Mouse (Mus musculus): Measurements from ENCODE around the gene Vmn1r236. TPM values are rescaled to one million over a fixed set of nuclear protein-coding genes. Genes with fewer than 3 reads are reported as not detected.

The Vmn1r236 gene
- not detected in 2 replicates for polyA plus RNA-seq (2012; rRNA removed)

- no peak for DNase-seq (ENCODE audit: low read depth in 1 of 2, low spot score in 2 of 2)
- no peak within 1 kb of the TSS for H3K4me3 ChIP-seq (ENCODE audit: extremely low read depth, insufficient read depth, insufficient read length)
- TF ChIP-seq POLR2A (IDR thresholded peaks at IDR 0.05; ENCODE audit: low read depth, low read length) = no peak
- TF ChIP-seq CTCF (IDR thresholded peaks at IDR 0.05; ENCODE audit: extremely low read depth, insufficient read depth, insufficient read length, insufficient replicate concordance) = no peak
- no peak within 1 kb of the TSS for H3K27ac ChIP-seq (ENCODE audit: insufficient read depth, low read length)
- no peaks in the 10 kb centered on the region for H3K4me1 ChIP-seq (ENCODE audit: control insufficient read depth, insufficient read depth, insufficient read length)
- 78% methylated on average over 3 of the region's 3 CpGs for WGBS
- H3K36me3 ChIP-seq (ENCODE audit: control insufficient read depth, insufficient read depth, low read length) = no peaks in the 10 kb centered on the region
- no peaks in the 10 kb centered on the region; the same call in 1 of the 2 replicates for H3K27me3 ChIP-seq (ENCODE audit: control insufficient read depth, insufficient read depth, low read length)
These were observed at the start of gene Vmn1r236 for GRCm38 (mm10) chr17:21282642-21283041. Vmn1r236 (plus strand) TSS chr17:21282942.

GRCm38 (mm10) chr17:21256111-21256510 lies 26.6 kb upstream of the Vmn1r236 start, which contains the start of gene Vmn1r235:
Vmn1r235 (plus strand) TSS chr17:21256411.
- H3K27me3 ChIP-seq (ENCODE audit: control insufficient read depth, insufficient read depth, low read length) = no peaks in the 10 kb centered on the region
- no peaks in the 10 kb centered on the region for H3K4me1 ChIP-seq (ENCODE audit: control insufficient read depth, insufficient read depth, insufficient read length)
- H3K4me3 ChIP-seq (ENCODE audit: extremely low read depth, insufficient read depth, insufficient read length) = no peak within 1 kb of the TSS
- TF ChIP-seq POLR2A (IDR thresholded peaks at IDR 0.05; ENCODE audit: low read depth, low read length) (no peak), CTCF (IDR thresholded peaks at IDR 0.05; ENCODE audit: extremely low read depth, insufficient read depth, insufficient read length, insufficient replicate concordance) (no peak)
- no peak within 1 kb of the TSS for H3K27ac ChIP-seq (ENCODE audit: insufficient read depth, low read length)
- DNase-seq (ENCODE audit: low read depth in 1 of 2, low spot score in 2 of 2) = no peak
- no peaks in the 10 kb centered on the region for H3K36me3 ChIP-seq (ENCODE audit: control insufficient read depth, insufficient read depth, low read length)

- DNase-seq (ENCODE audit: low read depth in 1 of 2, low spot score in 2 of 2) = peak; percentile 22 to 47
- Histone ChIP-seq H3K36me3 (ENCODE audit: control insufficient read depth, insufficient read depth, low read length) (no peaks in the 10 kb centered on the region), H3K27ac (ENCODE audit: insufficient read depth, low read length) (no peak overlapping the region), H3K4me1 (ENCODE audit: control insufficient read depth, insufficient read depth, insufficient read length) (no peaks in the 10 kb centered on the region), H3K27me3 (ENCODE audit: control insufficient read depth, insufficient read depth, low read length) (no peaks in the 10 kb centered on the region), H3K4me3 (ENCODE audit: extremely low read depth, insufficient read depth, insufficient read length) (no peak overlapping the region)
- 11% methylated on average over 4 of the region's 4 CpGs for WGBS
- no peak for TF ChIP-seq CTCF (IDR thresholded peaks at IDR 0.05; ENCODE audit: extremely low read depth, insufficient read depth, insufficient read length, insufficient replicate concordance)
- no peak for TF ChIP-seq POLR2A (IDR thresholded peaks at IDR 0.05; ENCODE audit: low read depth, low read length)
These were observed 10.6 kb upstream of the Vmn1r236 start for GRCm38 (mm10) chr17:21272103-21272502.

- Histone ChIP-seq H3K4me3 (ENCODE audit: extremely low read depth, insufficient read depth, insufficient read length) (no peak overlapping the region), H3K27me3 (ENCODE audit: control insufficient read depth, insufficient read depth, low read length) (no peaks in the 10 kb centered on the region; the same call in 1 of the 2 replicates), H3K27ac (ENCODE audit: insufficient read depth, low read length) (no peak overlapping the region), H3K36me3 (ENCODE audit: control insufficient read depth, insufficient read depth, low read length) (no peaks in the 10 kb centered on the region), H3K4me1 (ENCODE audit: control insufficient read depth, insufficient read depth, insufficient read length) (no peaks in the 10 kb centered on the region)
- TF ChIP-seq CTCF (IDR thresholded peaks at IDR 0.05; ENCODE audit: extremely low read depth, insufficient read depth, insufficient read length, insufficient replicate concordance) = no peak
- TF ChIP-seq POLR2A (IDR thresholded peaks at IDR 0.05; ENCODE audit: low read depth, low read length) = no peak
- DNase-seq (ENCODE audit: low read depth in 1 of 2, low spot score in 2 of 2) = no peak
These were observed 1.7 kb downstream of the Vmn1r236 start for GRCm38 (mm10) chr17:21284395-21284794.

GRCm38 (mm10) chr17:21289695-21290094 lies 7.0 kb downstream of the Vmn1r236 start:
- Histone ChIP-seq H3K4me1 (ENCODE audit: control insufficient read depth, insufficient read depth, insufficient read length) (no peaks in the 10 kb centered on the region), H3K4me3 (ENCODE audit: extremely low read depth, insufficient read depth, insufficient read length) (no peak overlapping the region), H3K36me3 (ENCODE audit: control insufficient read depth, insufficient read depth, low read length) (no peaks in the 10 kb centered on the region), H3K27ac (ENCODE audit: insufficient read depth, low read length) (no peak overlapping the region), H3K27me3 (ENCODE audit: control insufficient read depth, insufficient read depth, low read length) (no peaks in the 10 kb centered on the region; the same call in 1 of the 2 replicates)
- TF ChIP-seq POLR2A (IDR thresholded peaks at IDR 0.05; ENCODE audit: low read depth, low read length) (no peak), CTCF (IDR thresholded peaks at IDR 0.05; ENCODE audit: extremely low read depth, insufficient read depth, insufficient read length, insufficient replicate concordance) (no peak)
- DNase-seq (ENCODE audit: low read depth in 1 of 2, low spot score in 2 of 2) = no peak

- TF ChIP-seq CTCF (IDR thresholded peaks at IDR 0.05; ENCODE audit: extremely low read depth, insufficient read depth, insufficient read length, insufficient replicate concordance) = no peak
- no peak for TF ChIP-seq POLR2A (IDR thresholded peaks at IDR 0.05; ENCODE audit: low read depth, low read length)
- DNase-seq (ENCODE audit: low read depth in 1 of 2, low spot score in 2 of 2) = no peak
- Histone ChIP-seq H3K36me3 (ENCODE audit: control insufficient read depth, insufficient read depth, low read length) (no peaks in the 10 kb centered on the region), H3K4me3 (ENCODE audit: extremely low read depth, insufficient read depth, insufficient read length) (no peak within 1 kb of the TSS), H3K27me3 (ENCODE audit: control insufficient read depth, insufficient read depth, low read length) (no peaks in the 10 kb centered on the region), H3K27ac (ENCODE audit: insufficient read depth, low read length) (no peak within 1 kb of the TSS), H3K4me1 (ENCODE audit: control insufficient read depth, insufficient read depth, insufficient read length) (no peaks in the 10 kb centered on the region)
These were observed 28.8 kb downstream of the Vmn1r236 start, which contains the start of gene Vmn1r237 for GRCm38 (mm10) chr17:21311565-21311964. Vmn1r237 (plus strand) TSS chr17:21311865.

Other genes with a start within 250 kb of the Vmn1r236 start
- not detected in 2 replicates for gene Vmn1r234, start 56.9 kb upstream of the Vmn1r236 start, polyA plus RNA-seq (2012; rRNA removed)
- not detected in 2 replicates for gene Vmn1r235, start 26.5 kb upstream of the Vmn1r236 start, polyA plus RNA-seq (2012; rRNA removed)
- not detected in 2 replicates for gene Vmn1r237, start 28.9 kb downstream of the Vmn1r236 start, polyA plus RNA-seq (2012; rRNA removed)
- 0.26 and 0.30 TPM in 2 replicates for gene Zfp677, start 100.8 kb downstream of the Vmn1r236 start, polyA plus RNA-seq (2012; rRNA removed)
- gene Zfp54, start 140.3 kb downstream of the Vmn1r236 start, polyA plus RNA-seq (2012; rRNA removed) = 0.34 and 0.38 TPM in 2 replicates
- gene Zfp51, start 167.4 kb downstream of the Vmn1r236 start, polyA plus RNA-seq (2012; rRNA removed) = 0.56 and 0.63 TPM in 2 replicates
- 2.2 TPM in 2 replicates for gene Zfp53, start 206.1 kb downstream of the Vmn1r236 start, polyA plus RNA-seq (2012; rRNA removed)